Mouse (Mus musculus) heart, adult 2 months (tissue): ENCODE measurements around the gene Erh.

ENCODE experiments used
- CTCF ChIP-seq: fragments of 200-600 bp; IDR thresholded peaks from 2 replicates; pipeline ENCODE4 v1.8.1; 2022; ENCODE audit warnings: antibody characterized with exemption, mild to moderate bottlenecking, moderate library complexity
- EP300 ChIP-seq: fragments of 200-500 bp; IDR thresholded peaks from 2 replicates; pipeline ENCODE4 v1.6.1; 2011; ENCODE audit warnings: low read depth, low read length, control low read depth; ENCODE audit not compliant: insufficient read depth
- POLR2A ChIP-seq: fragments of 200-500 bp; IDR thresholded peaks from 2 replicates; pipeline ENCODE4 v1.6.1; 2011; ENCODE audit warnings: mild to moderate bottlenecking, low read depth, low read length, control low read depth; ENCODE audit not compliant: insufficient read depth

DNA sequence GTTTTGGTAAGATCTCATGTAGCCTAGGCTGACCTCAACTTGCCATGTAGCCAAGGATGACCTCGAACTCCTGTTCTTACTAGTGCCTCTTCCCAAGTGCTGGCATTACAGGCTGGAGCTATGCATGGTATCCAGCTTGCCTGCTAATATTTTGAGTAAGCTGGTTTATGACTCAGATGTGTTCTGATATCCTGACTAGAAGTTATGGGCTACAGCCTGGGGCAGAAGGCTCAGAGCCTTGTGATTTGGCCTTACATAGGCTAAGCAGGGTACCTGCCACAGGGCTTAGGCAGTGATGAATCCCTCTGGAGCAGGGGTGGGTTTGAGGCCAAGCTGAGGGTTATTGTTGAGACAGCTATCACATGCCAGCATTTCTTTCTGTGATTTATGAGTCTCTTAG lies 35.6 kb downstream of the Erh start:
- TF ChIP-seq CTCF (no peak), POLR2A (no peak), EP300 (no peak)
